Mouse (Mus musculus): Measurements from ENCODE around the gene Mgp.

The Mgp gene

GRCm38 (mm10) chr6:136875670-136876069, at the start of gene Mgp:
Mgp (minus strand) TSS chr6:136875823.
- DNase-seq: no peak

- peak; percentile 26 to 55 for DNase-seq
These were observed 49.4 kb upstream of the Mgp start for GRCm38 (mm10) chr6:136925049-136925448.

- no peak for DNase-seq
These were observed 47.9 kb upstream of the Mgp start, which contains the start of gene Pde6h for GRCm38 (mm10) chr6:136923532-136923931. Pde6h (plus strand) TSS chr6:136923832.

- DNase-seq: no peak
These were observed 47.2 kb upstream of the Mgp start for GRCm38 (mm10) chr6:136922871-136923270.

GRCm38 (mm10) chr6:136922080-136922479, 46.5 kb upstream of the Mgp start, which contains the start of gene Erp27:
Erp27 (minus strand) TSS chr6:136922180.
- DNase-seq: no peak

GRCm38 (mm10) chr6:136921601-136922000, 46.0 kb upstream of the Mgp start:
- DNase-seq: no peak

- peak in 1 of 2 experiments; percentile 43 for DNase-seq
These were observed 45.0 kb upstream of the Mgp start for GRCm38 (mm10) chr6:136920320-136921257.

GRCm38 (mm10) chr6:136917885-136918284, 42.3 kb upstream of the Mgp start:
- DNase-seq: no peak

GRCm38 (mm10) chr6:136915721-136916395, 40.2 kb upstream of the Mgp start:
- no peak for DNase-seq

GRCm38 (mm10) chr6:136914234-136914633, 38.6 kb upstream of the Mgp start:
- DNase-seq: no peak

GRCm38 (mm10) chr6:136913384-136914126, 37.9 kb upstream of the Mgp start:
- no peak for DNase-seq

- no peak for DNase-seq
These were observed 37.2 kb upstream of the Mgp start for GRCm38 (mm10) chr6:136912751-136913265.

GRCm38 (mm10) chr6:136910247-136910890, 34.7 kb upstream of the Mgp start:
- no peak for DNase-seq

- no peak for DNase-seq
These were observed 31.3 kb upstream of the Mgp start for GRCm38 (mm10) chr6:136906937-136907293.

- no peak for DNase-seq
These were observed 30.8 kb upstream of the Mgp start for GRCm38 (mm10) chr6:136906283-136906936.

- no peak for DNase-seq
These were observed 28.4 kb upstream of the Mgp start for GRCm38 (mm10) chr6:136903885-136904470.

GRCm38 (mm10) chr6:136902527-136902926, 26.9 kb upstream of the Mgp start:
- no peak for DNase-seq

- DNase-seq: no peak
These were observed 25.4 kb upstream of the Mgp start for GRCm38 (mm10) chr6:136901010-136901409.

- DNase-seq: no peak
These were observed 24.9 kb upstream of the Mgp start for GRCm38 (mm10) chr6:136900369-136901009.

GRCm38 (mm10) chr6:136898954-136899353, 23.3 kb upstream of the Mgp start:
- peak in 1 of 2 experiments; percentile 23 for DNase-seq

GRCm38 (mm10) chr6:136898222-136898621, 22.6 kb upstream of the Mgp start:
- no peak for DNase-seq
